Mouse (Mus musculus) kidney, postnatal 25 days (tissue): ENCODE results near the gene Spaca7.
A peak's percentile ranks its signal among the peaks of the same experiment; 100 is the strongest.
"Not testable (repeated sequence)": the region's sequence is repeated elsewhere in the genome, so short reads cannot be mapped to it uniquely, and the experiment has no call there.

Experiments
- DNase-seq, 2 experiments: peaks; one replicate each; pipeline ENCODE4 v3.0.0; 2021; ENCODE audit warnings: mixed read lengths in 2 of 2

Spaca7 gene

DNA sequence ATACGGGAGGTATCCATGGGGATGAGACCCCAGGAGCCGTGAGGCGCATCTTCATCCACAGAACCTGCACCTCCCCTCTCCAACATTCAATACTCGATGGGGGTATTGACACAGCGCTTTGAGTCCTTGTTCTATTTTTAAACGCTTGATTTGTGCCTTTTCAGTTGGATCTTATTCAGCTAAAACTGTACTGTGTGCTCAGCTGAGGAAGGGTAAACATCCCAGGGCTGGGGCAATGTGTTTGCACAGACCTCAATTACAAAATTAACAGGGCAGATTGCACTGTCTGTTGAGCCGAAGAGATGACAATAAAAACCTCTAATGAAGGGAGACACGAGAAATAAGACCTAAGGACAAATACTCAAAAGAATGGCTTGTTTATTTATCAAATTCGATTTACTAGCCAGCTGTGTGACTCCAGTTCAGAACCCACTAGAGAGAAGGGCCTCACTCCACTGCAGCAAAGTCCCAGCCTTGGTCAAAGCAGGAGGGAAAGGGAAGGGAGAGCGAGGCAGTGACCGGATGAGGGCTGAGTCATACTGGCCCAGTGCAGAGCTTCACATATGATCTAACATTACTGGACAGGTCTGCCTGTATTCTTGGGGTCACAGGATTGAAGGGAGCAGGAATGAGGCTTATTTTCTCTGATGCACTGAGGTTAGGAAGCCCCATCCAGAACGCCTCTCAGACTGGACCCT, 37.1 kb downstream of the Spaca7 start:
- no peak for DNase-seq

DNA sequence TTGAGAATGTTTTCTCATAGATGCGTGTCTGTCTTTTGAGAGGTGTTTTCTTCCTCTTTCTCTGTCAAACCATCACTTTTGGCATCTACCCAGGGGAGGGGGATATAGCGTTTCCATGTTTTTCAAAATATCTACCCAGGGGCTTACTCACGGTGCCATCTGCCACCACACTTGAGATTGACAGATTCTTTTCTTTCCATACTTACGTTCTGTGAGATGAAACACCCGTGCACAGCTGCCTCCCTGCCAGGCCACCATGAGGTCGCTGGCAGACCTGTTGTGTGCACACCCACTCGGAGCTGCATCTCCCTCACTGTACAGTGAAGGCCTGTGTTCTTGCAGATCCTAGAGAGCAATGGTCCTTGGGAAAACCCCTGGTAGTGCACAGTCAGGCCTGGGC, 40.4 kb downstream of the Spaca7 start:
- no peak for DNase-seq

DNA sequence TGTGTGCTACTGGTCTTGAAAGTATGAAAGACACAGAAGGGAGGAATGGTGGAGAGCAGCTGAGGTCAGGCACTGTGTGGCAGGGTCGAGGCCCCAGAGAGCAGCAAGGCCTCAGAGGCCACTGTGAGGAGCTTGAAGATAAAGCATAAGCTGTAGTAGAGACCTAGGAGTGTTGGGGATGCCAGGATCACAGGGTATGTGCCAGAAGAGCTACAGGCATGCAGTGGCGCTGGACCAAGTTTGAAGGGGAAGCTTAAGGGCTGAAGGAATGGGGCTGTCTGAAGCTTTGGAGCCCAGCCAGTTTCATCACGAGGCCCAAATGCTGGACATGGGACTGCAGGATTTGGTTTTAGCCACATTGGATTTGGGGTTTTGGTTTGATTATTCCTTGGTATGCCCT, 44.5 kb downstream of the Spaca7 start:
- DNase-seq: not testable (repeated sequence)

DNA sequence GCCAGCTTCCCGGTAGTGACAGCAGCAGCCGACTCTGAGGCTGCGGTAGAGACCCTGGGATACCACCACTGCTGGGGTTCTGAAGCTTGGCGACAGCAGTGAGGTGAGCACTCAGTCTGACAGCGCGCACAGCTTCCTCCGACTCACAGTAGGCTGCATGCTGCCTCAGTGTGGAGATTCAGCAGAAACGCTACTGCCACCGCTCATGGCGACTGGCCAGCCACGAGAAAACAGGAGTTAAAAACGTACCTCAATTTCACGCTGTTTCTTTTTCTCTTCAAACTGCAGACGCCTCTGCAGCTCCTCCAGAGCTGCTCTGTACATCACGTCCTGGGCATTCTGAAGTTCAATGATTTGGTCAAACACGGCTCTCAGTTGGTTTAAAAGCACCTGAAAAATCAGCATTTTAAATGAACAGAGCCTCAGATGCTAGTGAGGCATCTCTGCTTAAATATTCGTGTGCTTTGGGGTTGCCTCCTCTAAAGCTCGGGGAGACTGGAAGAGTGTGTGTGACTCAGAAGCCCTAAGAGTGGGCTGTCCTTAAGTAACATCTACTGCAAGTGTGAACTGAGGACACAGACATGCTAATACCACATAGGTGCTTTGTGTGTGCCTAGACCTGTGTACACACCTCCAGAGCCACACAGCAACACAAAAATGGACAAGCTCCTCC, 48.9 kb downstream of the Spaca7 start:
- no peak for DNase-seq

DNA sequence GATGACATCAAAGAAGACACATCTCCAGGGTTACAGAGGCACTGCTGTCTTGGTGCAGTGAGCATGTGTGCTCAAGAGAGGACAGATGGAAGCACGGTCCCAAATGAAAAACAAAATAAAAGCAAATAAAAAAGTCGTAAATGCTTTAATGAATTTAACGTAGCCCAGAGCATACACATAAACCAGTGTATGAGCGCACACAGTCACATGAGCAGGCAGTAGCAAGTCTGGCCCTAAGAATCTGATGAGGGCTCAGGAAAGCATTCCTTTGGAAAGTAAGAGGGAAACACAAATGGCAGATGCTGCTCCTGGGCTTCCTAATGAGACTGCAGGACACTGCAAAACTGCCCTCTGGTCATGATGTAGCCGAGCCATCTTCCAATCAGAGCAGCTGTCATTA, 53.1 kb downstream of the Spaca7 start:
- DNase-seq: no peak

DNA sequence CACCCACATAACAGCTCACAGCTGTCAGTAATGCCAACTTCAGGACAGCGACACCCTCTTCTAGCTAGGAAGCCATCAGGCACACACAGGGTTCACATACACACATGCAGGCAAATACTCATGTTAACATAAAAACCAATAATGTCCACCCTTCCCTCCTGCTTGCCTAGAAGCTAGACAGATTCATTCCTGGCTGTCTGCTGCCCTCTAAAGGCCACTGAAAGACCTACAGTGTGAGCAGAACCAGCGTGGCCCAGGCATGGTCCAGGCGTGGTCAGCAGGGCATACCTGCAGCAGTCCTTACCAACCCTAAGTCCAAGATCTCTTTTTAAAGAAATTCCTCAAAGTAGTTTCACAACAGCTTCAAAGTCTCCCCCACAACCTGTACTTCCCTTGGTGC, 56.2 kb downstream of the Spaca7 start:
- DNase-seq: peak; percentile 56 to 61

DNA sequence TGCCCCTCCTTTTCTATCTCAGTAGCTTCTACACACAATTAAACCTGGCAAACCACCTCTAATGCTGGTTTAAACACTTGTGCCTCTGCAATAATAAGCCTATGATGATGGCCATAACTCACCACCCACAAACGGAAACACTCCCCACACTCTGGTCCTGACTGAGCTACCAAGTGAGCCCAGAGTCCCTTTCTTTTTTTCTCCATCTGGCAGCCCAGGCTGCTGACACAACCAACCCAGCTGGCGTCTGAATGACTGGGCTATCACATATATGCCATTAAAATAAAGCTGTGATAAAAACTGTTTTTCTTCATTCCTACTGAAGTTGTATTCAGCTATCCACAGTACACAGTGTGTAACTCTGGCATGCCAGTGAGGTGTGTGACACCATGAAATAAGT, 62.5 kb downstream of the Spaca7 start:
- no peak for DNase-seq

DNA sequence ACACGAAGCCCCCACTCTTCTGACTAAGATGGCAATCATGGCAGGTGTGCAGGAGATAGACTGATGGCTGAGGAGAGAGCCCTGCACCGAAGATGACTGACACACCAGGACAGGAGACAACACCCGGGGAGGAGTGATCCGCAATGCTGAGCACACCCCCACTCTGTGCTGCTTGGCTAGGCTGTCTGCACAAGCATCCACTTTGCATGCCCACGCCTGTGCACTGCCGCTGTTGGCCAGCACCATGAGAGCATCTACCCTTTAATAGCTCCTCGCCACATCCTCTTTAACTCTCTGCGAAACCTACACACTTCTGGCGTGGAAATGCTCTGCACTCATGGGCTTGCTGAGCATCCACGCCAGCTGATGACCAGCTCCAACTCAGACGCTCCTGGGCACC, 65.6 kb downstream of the Spaca7 start:
- no peak for DNase-seq

DNA sequence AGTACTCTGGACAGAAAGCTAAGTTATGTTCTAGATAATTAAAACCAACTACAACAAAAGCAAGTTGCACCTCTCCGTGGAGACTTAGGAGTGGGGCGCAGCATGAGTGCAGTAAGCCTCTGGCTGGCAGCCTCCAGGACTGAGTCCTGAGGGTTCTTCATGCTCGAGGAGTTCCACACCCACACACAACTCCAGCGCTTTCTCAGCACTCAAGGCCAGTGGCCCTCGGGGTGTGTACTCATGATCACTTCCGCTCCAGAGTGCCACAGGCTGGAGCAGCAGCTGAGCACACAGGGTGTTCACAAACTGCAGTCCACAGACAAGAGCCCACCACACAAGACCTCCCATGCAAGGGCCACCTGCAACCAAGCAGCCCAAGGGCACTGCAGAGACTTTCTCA, 68.7 kb downstream of the Spaca7 start:
- no peak for DNase-seq

DNA sequence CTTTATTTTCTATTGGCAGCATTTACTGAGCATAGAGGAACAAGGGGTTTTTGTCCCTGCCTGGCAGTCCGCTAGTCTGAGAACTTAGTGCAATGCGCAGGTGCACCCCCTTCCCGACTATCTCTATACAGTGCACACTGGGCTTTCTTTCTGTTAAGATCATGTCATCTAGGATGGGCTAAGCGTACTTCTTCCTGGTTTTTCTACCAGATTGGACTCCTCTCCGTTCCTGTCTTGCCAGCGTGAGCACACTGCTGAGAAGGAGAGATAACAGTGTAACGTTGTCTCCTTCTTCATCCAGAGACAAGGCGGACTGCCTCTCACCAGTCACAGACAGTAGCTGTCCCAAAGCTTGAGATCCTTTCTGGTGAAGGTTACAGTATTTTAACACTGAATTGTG, 71.5 kb downstream of the Spaca7 start:
- DNase-seq: no peak

DNA sequence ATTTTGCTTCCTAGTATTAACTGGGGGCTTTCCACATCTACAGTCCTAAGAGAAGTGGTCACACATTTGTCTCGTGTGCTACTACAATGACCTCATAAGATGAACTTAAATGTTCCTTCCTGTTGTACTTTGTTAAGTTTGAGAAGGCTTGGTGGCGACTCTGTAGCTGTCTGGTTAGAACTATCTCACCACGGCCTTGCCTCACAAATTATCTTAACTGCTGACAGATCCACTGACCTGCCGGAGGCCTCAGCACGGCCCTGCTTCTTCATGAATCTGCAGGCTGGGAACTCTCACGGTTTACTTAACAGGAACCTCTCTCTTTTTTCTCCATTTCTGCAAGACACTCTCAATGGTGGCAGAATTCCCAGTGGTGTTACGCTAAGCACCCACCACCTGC, 72.1 kb downstream of the Spaca7 start:
- no peak for DNase-seq

DNA sequence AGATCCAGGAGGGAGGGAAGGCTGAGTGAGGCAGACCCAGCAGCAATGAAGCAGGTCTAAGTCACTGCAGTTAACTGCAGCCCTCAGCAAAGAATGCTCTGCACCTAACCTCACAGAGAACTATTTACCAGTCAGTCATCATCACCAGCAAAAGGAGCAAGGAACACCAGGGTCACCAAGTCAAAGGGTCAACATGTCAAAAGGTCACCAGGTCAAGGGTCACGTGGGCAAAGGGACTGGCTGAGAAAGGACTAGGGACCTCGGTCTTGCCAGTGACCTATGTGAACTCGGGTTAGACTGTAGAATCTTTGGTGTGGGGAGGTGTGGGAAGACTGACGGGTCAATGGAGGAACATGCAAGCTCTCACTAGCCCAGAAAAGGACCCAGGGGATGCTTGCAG, 73.7 kb downstream of the Spaca7 start:
- peak in 1 of 2 experiments; percentile 14 for DNase-seq

DNA sequence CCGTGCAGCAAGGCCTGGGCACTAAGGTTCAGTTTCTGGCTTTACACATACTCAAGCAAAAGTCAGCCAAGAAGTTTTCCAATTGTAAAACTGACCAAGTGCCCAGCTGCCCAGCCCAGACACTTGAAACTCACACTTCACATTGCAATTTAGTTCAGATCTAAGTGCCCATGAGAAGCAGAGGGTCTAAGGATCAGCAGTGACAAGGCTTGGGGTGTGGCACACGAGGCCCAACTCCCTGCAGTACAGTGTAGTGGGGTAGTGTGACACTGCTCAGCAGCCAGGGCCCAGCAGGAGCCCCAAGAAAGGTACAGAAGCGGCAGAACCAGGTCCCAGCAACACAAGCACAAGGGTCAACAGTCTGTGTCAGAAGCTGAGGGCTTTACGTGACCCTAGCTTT, 76.1 kb downstream of the Spaca7 start:
- DNase-seq: no peak
